Mouse (Mus musculus) activated CD4-positive, CD25-positive, alpha-beta regulatory T cell, adult 4 months (primary cell): ENCODE results near the gene Fastk. TPM values are rescaled to one million over a fixed set of nuclear protein-coding genes. Genes with fewer than 3 reads are reported as not detected.
A peak's percentile ranks its signal among the peaks of the same experiment; 100 is the strongest.

Source experiments
- ATAC-seq: one replicate; pipeline ENCODE4 v1.8.0; 2017
- polyA plus RNA-seq, 2 experiments: library from polyadenylated mRNA; unstranded; fragments of 100-300 nt; shearing (Covaris generic); gene quantifications; one replicate each; pipeline ENCODE4 v1.2.1; 2017

The Fastk gene
- 10 to 100 TPM; 34.9 to 49.5 TPM for polyA plus RNA-seq

DNA sequence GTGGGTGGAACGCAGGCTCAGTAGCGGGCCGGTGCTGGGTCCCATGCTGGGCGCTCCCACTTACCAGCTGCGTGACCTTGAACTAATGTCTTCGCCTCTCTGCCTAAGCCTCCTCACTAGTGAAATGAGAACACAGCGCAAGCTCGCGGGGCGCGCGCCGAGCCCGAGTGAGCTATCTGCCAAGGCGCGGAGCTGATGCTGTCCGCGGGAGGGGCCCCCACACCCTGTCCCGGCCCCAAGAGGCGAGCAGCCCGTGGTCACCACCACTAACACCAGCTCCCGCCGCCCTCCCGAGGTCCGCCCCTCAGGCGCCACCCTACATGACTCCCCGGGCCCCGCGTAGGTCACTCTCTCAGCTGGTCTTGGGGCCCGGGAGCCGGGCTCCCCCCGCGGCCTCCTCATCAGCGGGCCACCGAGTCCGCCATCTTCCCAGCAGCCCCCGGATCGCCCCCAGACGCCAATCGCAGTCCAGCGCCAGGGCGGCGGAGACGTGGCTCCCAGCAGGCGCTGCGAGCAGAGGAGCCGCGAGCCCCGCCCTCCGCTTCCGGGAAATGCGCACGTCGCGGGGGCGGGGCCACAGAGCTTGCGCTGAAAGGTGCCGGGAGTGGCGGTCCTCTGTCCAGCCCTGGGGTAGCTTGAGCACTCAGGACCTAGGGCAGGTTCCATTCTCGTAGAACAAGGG is at the start of gene Fastk:
Gene Fastk, minus strand, starts transcription at position 542 of the 682 bp plus-strand sequence.
- ATAC-seq, result peak; percentile 63

- ATAC-seq, result no peak
Measured at GRCm38 (mm10) chr5:24492546-24493285, 47.6 kb upstream of the Fastk start.

DNA sequence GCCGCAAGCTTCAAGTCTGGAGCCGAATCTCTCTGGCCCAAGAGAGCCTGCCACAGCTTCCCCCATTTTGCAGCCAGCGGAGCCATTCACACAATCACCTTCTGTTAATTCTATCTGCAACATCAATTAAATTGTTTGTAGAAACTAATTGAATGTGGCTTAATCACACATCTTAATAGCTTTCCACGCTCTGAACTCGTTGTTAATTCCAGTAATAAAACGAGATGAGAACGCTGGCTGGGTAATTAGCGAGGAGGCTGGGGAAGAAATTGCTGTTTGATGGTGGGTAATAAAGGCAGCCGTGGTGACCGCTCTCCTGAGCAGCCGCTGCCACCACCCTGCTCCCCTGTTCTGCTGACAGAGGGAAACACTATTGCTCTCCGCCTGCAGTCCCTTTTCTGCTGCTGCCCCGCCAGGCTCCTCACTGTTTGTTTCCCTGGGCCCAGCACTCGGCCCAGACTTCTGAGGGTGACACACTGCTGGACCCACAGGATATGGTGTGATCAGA is 45.4 kb upstream of the Fastk start:
- no peak for ATAC-seq

DNA sequence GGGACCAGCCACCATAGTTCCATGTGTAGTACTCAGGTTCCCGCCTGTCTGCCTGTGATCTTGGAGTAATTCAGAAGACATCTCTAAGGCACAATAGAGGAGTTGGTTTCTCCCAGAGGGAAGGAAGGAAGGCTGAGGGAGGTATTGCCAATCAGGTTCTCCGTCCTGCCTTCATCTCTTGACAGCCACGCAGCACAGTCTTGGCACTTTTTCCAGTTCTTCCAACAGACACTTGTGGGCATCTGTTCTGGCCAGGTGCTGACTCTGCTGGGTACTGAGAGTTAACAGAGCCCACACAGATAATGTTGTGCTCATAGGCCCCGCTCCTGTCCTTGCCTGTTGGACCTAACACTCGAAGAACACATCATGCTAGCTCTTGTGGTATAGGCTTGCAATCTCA is 41.7 kb upstream of the Fastk start:
- no peak for ATAC-seq

DNA sequence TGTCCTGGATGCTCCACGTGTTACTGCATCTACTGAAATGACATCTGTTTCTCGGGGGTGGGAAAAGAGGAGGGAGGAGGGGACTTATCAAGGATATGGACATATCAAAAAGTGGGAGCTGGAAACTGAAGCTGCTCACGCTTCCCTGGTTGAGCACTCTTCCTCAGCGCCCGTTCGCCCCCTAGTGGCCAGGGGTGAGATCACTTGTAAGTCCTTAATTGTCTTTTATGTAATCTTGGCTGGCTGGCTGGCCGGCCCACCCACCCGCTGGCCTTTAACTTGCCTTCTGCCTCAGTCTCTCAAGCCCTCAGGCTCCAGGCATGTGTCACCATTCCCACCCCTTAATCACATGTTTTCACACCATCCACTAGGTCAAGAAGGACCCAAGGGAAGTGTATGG is 41.0 kb upstream of the Fastk start:
- ATAC-seq, result no peak

- ATAC-seq, result no peak
Measured at GRCm38 (mm10) chr5:24484963-24485362, 39.9 kb upstream of the Fastk start.

GRCm38 (mm10) chr5:24483326-24483725 is 38.2 kb upstream of the Fastk start:
- peak; percentile 57 for ATAC-seq

DNA sequence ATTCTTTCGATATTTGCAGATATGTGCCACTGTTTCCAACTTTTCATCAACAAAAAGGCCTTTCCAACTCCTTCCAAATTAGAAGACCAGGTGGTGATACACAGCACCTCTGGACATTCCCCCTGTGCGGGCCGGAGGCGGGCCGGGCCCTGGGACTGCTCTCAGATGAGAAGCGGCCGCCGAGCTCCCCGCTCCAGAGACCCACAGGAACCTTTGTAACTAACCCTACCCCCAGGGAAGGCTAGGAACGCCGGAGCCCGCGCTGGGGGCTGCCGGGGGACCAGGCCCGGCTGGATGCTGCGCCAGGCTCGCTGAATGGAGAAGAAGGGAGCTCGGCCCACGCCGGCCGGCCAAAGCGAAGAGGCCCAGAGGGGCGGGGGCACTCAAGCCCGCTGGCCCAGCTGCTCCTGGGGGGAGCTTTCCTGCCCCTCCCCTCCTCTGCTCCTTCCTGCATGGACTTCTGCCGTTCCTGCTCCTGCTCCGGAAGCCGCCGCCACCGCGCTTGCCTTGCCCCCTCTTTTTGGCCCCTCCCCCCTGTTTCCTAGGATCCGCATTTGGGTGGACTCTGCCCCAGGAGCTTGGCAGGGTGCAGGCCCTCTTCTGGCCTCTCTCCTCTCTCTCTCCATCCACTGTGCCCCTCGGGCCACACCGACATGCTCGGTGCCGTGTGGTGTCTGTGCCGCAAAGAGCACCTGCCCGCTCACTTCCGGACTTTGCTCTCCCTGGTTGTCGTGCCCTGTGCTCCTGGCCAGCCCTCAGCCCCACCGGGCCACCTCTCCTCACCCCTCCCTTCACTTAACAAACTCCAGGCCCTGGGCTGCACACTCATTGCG is 37.4 kb upstream of the Fastk start:
- no peak for ATAC-seq

DNA sequence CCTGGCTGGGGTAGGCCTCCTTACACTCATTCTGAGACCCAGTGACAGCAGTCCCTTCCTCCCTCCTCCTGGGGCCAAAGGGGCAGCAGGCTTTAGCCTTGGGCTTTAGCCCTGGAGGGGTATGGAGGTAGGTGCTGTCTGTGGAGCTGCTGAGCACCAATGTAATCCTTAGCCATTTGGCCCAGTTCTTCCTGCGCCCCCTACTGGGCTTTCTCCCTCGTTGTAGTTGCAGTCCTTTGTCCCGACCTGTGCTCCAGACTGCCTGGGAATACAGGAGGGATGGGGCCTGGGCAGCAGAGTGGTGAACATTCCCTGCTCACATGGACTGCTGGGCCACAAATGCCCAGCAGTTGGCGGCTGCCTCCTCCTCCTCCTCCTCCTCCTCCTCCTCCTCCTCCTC is 36.6 kb upstream of the Fastk start:
- no peak for ATAC-seq

DNA sequence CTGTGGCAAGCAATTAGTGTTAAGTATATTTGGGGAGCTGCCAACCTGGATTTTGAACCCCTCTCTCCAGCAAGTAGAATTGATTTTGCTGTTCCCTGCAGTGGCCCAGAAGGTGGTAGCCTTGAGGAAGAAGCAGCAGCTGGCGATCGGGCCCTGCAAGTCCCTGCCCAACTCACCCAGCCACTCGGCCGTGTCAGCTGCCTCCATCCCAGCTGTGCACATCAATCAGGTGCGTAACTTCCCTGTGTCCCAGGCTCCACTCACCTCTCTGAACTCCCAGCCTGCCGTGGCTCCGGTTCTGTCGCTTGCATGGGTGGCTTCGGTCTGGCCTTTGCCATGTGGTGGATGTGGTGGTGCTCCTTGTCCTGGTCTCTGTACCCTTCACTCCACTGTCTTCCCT is 32.8 kb upstream of the Fastk start:
- ATAC-seq, result no peak

DNA sequence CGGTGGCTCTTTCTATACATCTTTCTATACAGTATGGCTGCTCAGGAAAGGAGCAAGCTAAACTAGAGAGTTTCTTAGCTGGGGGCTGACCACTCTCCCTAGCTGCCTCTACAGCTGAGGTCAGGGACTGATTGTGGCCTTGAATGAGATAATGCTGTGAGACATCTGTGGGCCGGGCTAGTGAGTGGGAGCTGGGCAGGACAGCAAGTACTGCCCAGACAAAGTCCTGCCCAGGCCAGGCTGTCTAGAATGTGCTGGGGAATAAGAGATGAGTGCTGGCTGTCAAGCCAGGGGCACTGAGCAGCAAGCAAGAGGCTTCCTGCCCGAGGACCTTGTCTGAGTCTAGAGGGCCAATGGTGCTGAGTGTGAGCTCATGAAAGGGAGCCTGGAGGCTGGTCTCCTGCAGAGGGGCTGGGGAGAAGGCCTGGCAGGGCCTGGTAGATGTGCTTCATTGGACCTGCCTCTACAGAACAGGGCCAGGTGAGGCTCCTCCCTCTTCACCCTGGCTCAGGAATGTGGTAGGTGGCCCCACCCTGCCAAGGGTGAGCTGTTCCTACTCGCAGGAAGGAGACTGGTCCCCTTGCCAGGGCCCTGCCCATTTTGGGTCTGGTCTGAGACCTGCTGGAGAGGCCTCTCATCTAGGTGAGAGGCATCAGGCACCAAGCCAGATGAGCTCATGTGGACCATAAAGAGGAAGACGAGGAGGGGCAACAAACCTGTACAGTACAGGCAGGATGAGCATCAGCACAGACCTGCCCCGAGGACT is 30.6 kb upstream of the Fastk start:
- ATAC-seq, result no peak

DNA sequence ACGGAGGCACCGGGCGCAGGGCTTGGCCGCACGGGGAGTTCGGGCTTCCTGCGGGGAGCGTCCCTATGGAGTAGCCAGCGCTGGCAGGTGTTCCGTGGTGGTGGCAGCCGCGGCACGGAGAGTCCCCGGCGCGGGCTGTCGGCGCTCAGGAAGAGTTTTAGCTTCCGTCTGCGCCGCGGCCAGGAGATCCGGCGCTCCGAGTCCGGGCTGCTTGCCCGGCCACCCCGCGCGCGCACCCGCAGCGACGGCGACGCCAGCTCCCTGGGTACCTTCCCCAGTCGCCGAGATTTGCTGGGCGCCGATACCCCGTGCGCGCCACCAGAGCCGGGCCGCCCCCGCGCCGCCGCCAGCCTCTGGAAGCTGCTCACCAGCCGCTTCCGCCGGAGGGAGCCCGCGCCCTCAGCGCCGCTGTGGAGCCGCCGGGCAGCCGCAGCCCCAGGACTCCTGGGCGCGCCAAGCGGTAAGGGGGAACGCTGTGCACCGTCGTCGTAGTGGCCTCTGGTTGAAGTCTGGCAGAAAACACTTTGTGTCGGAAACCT is 29.7 kb upstream of the Fastk start:
- peak; percentile 34 for ATAC-seq

GRCm38 (mm10) chr5:24474025-24474722 is 29.1 kb upstream of the Fastk start:
- no peak for ATAC-seq

GRCm38 (mm10) chr5:24472884-24473619 is 28.0 kb upstream of the Fastk start:
- no peak for ATAC-seq

- peak; percentile 64 for ATAC-seq
Measured at GRCm38 (mm10) chr5:24470600-24470999, 25.5 kb upstream of the Fastk start.

DNA sequence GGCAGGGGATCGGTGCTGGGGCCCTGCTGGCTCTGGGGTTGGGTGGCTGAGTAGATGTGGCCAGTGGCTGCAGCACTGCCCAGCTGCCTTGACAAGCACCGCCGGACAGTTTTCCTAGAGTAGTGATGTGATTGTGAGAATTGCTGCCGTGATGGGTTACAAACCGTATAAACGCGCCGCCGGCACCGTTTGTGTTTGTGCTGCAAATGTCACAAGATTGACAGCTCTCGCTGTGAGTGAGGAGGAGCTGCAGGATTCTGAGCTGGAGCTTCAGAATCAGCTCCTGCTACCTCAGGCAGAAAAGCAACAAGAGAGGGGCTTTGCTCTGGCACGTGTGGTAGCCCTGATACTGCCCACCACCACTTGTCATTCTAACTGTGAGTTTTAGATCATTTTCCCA is 21.7 kb upstream of the Fastk start:
- ATAC-seq, result no peak

GRCm38 (mm10) chr5:24455613-24456012 is 10.5 kb upstream of the Fastk start:
- ATAC-seq, result no peak

- ATAC-seq, result no peak
Measured at GRCm38 (mm10) chr5:24455076-24455475, 10.0 kb upstream of the Fastk start.

GRCm38 (mm10) chr5:24453985-24454303 is 8.9 kb upstream of the Fastk start:
- ATAC-seq, result no peak

DNA sequence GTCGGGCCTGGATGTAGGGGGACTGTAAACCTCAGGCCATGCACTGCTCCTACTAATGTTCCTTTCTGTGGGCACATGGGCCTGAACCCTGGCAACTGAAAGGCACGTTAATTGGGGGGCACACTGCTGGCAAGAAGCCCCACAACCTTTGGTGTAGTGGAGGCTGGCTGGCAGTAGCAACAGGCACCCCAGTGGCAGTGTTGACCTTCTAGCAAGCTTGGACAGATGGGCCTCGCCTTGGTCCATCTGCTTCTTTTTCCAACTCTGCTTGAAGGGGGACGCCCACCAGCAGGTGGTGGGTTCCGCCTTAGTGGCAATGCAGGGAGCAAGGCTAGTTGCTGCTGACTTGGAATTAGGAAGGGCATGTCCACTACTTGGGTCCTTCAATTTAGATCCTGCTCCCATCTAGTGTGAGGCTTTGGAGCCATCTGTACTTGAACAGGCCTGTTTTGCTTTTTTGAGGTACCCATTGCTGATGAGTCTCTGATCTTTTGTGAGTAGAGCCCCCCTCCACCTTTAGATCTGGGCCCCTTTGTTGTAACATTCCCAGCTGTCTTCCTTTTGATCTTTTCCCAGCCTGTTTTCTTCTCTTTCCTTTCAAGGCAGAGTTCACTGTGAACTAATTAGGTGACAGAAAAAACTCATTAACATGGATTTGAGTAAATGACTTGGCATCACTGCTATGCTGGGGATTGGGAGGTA is 8.3 kb upstream of the Fastk start:
- ATAC-seq, result no peak
